Mouse (Mus musculus) liver, adult 2 months (tissue): ENCODE results near the gene Ppp6r2. TPM values are rescaled to one million over a fixed set of nuclear protein-coding genes. Genes with fewer than 3 reads are reported as not detected.

Experiments used
- DNase-seq: peaks from one replicate; pipeline ENCODE4 v3.0.0-alpha.2; 2011; ENCODE audit warnings: low read depth, low spot score; ENCODE audit errors: extremely low read depth
- H3K27ac ChIP-seq: fragments of 200-500 bp; replicated peaks from 2 replicates; pipeline ENCODE4 v1.5.1; 2012; ENCODE audit warnings: low read depth, mild to moderate bottlenecking, control low read depth, inconsistent platforms, low read length; ENCODE audit not compliant: insufficient read depth
- H3K27me3 ChIP-seq: fragments of 200-500 bp; 2 replicates; pipeline ENCODE4 v1.6.1; 2012; ENCODE audit warnings: mild to moderate bottlenecking, moderate library complexity, low read length, inconsistent platforms; ENCODE audit not compliant: control insufficient read depth, insufficient read depth
- H3K36me3 ChIP-seq: fragments of 200-500 bp; 2 replicates; pipeline ENCODE4 v1.6.1; 2012; ENCODE audit warnings: low read length, inconsistent platforms; ENCODE audit not compliant: control insufficient read depth, insufficient read depth
- H3K4me1 ChIP-seq: fragments of 200-500 bp; 2 replicates; pipeline ENCODE4 v1.6.1; 2011; ENCODE audit warnings: low read length; ENCODE audit not compliant: control insufficient read depth, insufficient read depth
- H3K4me3 ChIP-seq: fragments of 200-500 bp; 2 replicates; pipeline ENCODE4 v1.5.1; 2011; ENCODE audit warnings: low read depth, mild to moderate bottlenecking, control low read depth, low read length, moderate library complexity; ENCODE audit not compliant: insufficient read depth
- H3K79me2 ChIP-seq: fragments of 200-500 bp; 2 replicates; pipeline ENCODE4 v1.6.1; 2012; ENCODE audit warnings: inconsistent platforms, mild to moderate bottlenecking, low read length, moderate library complexity; ENCODE audit not compliant: control insufficient read depth, insufficient read depth
- H3K9ac ChIP-seq: fragments of 200-500 bp; 2 replicates; pipeline ENCODE4 v1.6.1; 2012; ENCODE audit warnings: low read depth, mild to moderate bottlenecking, control low read depth, inconsistent platforms, low read length
- CTCF ChIP-seq: fragments of 200-500 bp; IDR thresholded peaks from 2 replicates; pipeline ENCODE4 v1.5.1; 2011; ENCODE audit warnings: low read depth, low read length, control low read depth
- POLR2A ChIP-seq: fragments of 200-500 bp; IDR thresholded peaks from 2 replicates; pipeline ENCODE4 v1.6.1; 2011; ENCODE audit warnings: low read length, control low read depth; ENCODE audit not compliant: insufficient read depth; ENCODE audit errors: extremely low read depth
- WGBS: fragments of 180-500 bp; shearing (Covaris S2); methylation state at CpG from one replicate; pipeline ENCODE4 v1.1.7; 2018; 5-methylcytosine and 5-hydroxymethylcytosine counted together
- polyA plus RNA-seq: library from polyadenylated mRNA; depleted of rRNA; stranded (reverse); fragments of >200 nt; gene quantifications from 2 replicates; pipeline ENCODE4 v1.2.3, GENCODE M21; 2012
- total RNA-seq: library from RNA; depleted of rRNA; stranded (reverse); fragments of >200 nt; gene quantifications from 2 replicates; pipeline ENCODE4 v1.2.3, GENCODE M21; 2014

Gene Ppp6r2
- total and polyA plus RNA-seq, 2 experiments, result 43.9 to 115 TPM

DNA sequence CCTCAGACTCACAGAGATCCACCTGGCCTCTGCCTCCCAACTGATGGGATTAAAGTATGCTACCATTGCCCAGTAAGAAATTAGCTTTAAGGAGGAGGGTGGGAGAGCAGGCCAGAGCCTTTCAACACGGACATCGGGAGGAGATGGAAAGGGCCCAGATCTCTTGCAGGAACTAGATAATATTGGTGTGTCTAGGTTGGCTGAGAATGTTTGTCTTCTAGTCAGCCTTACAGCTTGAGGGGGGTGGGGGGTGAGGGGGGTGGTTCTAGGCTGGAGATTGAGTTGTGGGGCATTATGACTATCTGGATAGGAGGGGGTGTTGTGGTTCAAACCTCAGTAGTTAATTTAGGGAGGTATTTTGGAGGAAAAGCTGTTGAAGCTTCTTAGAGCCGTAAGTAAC, 2.2 kb downstream of the Ppp6r2 start:
- no peak for DNase-seq
- H3K4me1 ChIP-seq, result peaks cover 12% of the 10 kb centered on the region
- no peaks in the 10 kb centered on the region for H3K27me3 ChIP-seq
- H3K79me2 ChIP-seq, result peaks cover 13% of the 10 kb centered on the region
- peaks cover 2% of the 10 kb centered on the region; the same call in 1 of the 2 replicates for H3K36me3 ChIP-seq
- no peak overlapping the region for H3K4me3 ChIP-seq
- no peak overlapping the region for H3K9ac ChIP-seq
- TF ChIP-seq CTCF, result no peak
- no peak for TF ChIP-seq POLR2A
- no peak overlapping the region for H3K27ac ChIP-seq
- 84% methylated on average over 3 of the region's 3 CpGs for WGBS

- Histone ChIP-seq H3K27ac (no peak overlapping the region), H3K36me3 (peaks cover 2% of the 10 kb centered on the region; the same call in 1 of the 2 replicates), H3K4me3 (no peak overlapping the region), H3K4me1 (peaks cover 12% of the 10 kb centered on the region), H3K9ac (no peak overlapping the region), H3K27me3 (no peaks in the 10 kb centered on the region), H3K79me2 (peaks cover 20% of the 10 kb centered on the region)
- TF ChIP-seq POLR2A (no peak), CTCF (no peak)
- WGBS, result 96% methylated on average over 3 of the region's 3 CpGs
- no peak for DNase-seq
These were observed 3.6 kb downstream of the Ppp6r2 start for GRCm38 (mm10) chr15:89214953-89215352.

- TF ChIP-seq CTCF (no peak), POLR2A (no peak)
- no peaks in the 10 kb centered on the region for H3K27me3 ChIP-seq
- peaks cover 23% of the 10 kb centered on the region for H3K79me2 ChIP-seq
- peaks cover 2% of the 10 kb centered on the region; the same call in 1 of the 2 replicates for H3K36me3 ChIP-seq
- no peak overlapping the region for H3K4me3 ChIP-seq
- WGBS, result 49% methylated on average over 2 of the region's 2 CpGs
- peaks cover 10% of the 10 kb centered on the region for H3K4me1 ChIP-seq
- peak; percentile 85 for DNase-seq
- no peak overlapping the region for H3K9ac ChIP-seq
- H3K27ac ChIP-seq, result no peak overlapping the region
These were observed 4.4 kb downstream of the Ppp6r2 start for GRCm38 (mm10) chr15:89215611-89216233.

- Histone ChIP-seq H3K36me3 (peaks cover 2% of the 10 kb centered on the region; the same call in 1 of the 2 replicates), H3K79me2 (no peaks in the 10 kb centered on the region; the same call in 1 of the 2 replicates), H3K27ac (no peak overlapping the region), H3K27me3 (no peaks in the 10 kb centered on the region), H3K4me1 (peaks cover 3% of the 10 kb centered on the region; the same call in 1 of the 2 replicates), H3K4me3 (no peak overlapping the region), H3K9ac (no peak overlapping the region)
- no peak for TF ChIP-seq POLR2A
- peak; percentile 16; the same call in 1 of the 2 replicates for TF ChIP-seq CTCF
- WGBS, result 29% methylated on average over 2 of the region's 2 CpGs
- DNase-seq, result peak; percentile 40
These were observed 22.2 kb downstream of the Ppp6r2 start for GRCm38 (mm10) chr15:89233586-89233985.

GRCm38 (mm10) chr15:89234052-89234451, 22.7 kb downstream of the Ppp6r2 start:
- no peak for DNase-seq
- Histone ChIP-seq H3K4me3 (no peak overlapping the region), H3K27me3 (no peaks in the 10 kb centered on the region), H3K9ac (no peak overlapping the region), H3K36me3 (peaks cover 2% of the 10 kb centered on the region; the same call in 1 of the 2 replicates), H3K27ac (no peak overlapping the region), H3K79me2 (no peaks in the 10 kb centered on the region; the same call in 1 of the 2 replicates), H3K4me1 (peaks cover 3% of the 10 kb centered on the region; the same call in 1 of the 2 replicates)
- no peak for TF ChIP-seq POLR2A
- TF ChIP-seq CTCF, result no peak
- WGBS, result 75% methylated on average over 4 of the region's 4 CpGs

- DNase-seq, result no peak
- Histone ChIP-seq H3K27me3 (no peaks in the 10 kb centered on the region), H3K27ac (no peak overlapping the region), H3K36me3 (peaks cover 17% of the 10 kb centered on the region), H3K4me3 (no peak overlapping the region), H3K9ac (no peak overlapping the region), H3K79me2 (0 out of 2 replicates have a peak, but pooled peaks cover 2% of the 10 kb centered on the region), H3K4me1 (peaks cover 2% of the 10 kb centered on the region; the same call in 1 of the 2 replicates)
- WGBS, result 71% methylated on average over 3 of the region's 3 CpGs
- TF ChIP-seq POLR2A, result no peak
- no peak for TF ChIP-seq CTCF
These were observed 28.5 kb downstream of the Ppp6r2 start for GRCm38 (mm10) chr15:89239751-89240392.
